Mouse (Mus musculus) induced T-regulatory cell, adult 2 months (primary cell): ENCODE measurements around the gene Olfr1.

ENCODE experiments used
- DNase-seq: peaks from one replicate; pipeline ENCODE4 v3.0.0-alpha.2; 2012; ENCODE audit warnings: low read depth

The Olfr1 gene

DNA sequence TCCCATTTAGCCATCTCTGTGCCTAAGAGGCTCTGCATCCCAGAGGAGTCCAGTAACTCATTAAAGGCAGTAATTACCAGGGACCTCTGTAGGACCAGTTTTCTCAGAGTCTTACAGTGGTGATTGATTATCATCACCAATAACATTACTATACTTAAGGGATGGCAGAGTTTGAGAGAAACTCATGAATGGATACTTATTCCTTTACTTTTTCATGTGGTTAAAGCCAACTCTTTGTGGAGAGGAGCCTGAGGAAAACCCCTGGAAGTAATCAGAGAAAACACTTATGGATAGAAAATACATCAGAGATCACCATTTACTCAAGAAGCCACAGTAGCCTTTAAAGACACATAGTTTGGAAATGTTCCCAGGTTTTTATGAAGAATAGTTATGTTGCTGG lies at the start of gene Olfr1:
Gene Olfr1 (minus strand): TSS at position 101 of the 400 bp plus-strand sequence.
- no peak for DNase-seq

DNA sequence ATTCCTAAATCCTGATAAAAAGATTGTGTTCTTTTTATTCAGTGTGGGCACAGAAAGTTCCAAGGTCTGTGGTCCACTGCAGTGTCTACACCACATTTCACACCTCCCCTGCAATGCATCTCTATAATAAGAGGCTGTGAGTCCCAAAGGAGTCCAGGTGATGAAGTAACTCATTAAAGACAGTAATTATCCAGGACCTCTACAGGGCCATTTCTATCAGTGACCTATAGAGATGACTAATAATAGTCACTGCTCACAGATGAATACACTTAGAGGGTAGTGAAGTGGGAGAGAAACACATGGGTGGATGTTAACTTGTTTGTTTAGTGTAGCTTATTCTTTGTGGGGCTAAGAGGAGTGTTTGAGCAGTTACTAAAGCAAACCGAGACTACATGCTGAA lies 29.0 kb upstream of the Olfr1 start, which contains the start of gene Olfr378:
Gene Olfr378 (minus strand): TSS at position 101 of the 400 bp plus-strand sequence.
- no peak for DNase-seq

DNA sequence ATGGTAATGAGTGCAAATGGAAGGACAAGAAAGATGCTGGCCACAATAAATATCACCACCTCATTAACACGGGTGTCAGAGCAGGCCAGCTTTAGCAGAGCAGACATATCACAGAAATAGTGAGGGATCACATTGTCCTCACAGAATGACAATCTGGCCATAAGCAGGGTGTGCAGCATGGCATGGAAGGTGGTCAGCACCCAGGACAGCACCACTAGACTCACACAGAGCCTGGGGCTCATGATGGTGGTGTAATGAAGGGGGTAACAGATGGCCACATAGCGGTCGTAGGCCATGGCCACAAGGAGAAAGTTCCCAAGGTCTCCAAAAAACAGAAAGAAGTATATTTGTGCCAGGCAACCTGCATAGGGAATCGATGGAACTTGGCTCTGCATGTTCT lies 4.0 kb downstream of the Olfr1 start:
- no peak for DNase-seq

DNA sequence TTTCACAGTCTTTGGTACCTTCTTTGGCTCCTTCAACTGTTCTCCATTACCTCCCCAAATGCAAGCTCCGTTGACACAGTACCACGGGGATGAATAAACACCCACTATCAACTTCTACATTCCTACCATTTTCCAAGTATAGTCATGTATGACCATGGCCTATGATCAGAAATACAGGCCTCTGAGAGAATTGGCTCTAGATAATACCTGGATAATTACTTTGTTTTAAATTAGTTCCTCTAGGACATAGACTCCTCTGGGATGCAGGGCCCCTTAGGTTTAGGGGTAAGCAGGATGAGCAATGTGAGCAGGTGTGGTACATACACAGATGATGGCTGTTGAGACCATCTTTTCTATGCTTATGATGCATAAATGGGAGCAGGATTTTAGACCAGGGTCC lies 28.5 kb downstream of the Olfr1 start, which contains the start of gene Olfr376:
Gene Olfr376 (plus strand): TSS at position 301 of the 400 bp plus-strand sequence.
- DNase-seq = no peak

DNA sequence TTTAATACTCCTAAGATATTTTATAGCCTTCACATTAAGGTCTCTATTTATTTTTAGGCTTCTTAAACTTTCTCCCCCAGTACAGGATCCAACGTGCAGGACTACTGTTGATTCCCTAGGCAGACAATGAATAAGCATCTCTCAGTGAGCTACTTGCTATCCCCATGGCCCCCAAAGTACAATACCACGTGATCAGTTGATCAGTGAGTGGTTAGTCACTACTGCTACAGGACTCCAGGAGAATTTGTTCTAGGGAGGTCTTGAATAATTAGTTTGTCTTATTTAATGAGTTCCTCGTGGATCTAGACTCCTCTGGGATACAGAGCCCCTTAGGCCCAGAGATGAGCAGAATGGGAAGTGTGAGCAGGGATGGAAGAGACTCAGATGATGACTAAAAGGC lies 48.9 kb downstream of the Olfr1 start, which contains the start of gene Olfr20:
Gene Olfr20 (plus strand): TSS at position 301 of the 400 bp plus-strand sequence.
- DNase-seq = no peak
